Mouse (Mus musculus) kidney, adult 2 months (tissue): Measurements from ENCODE around the gene Dusp14. TPM values are rescaled to one million over a fixed set of nuclear protein-coding genes. Genes with fewer than 3 reads are reported as not detected.

Experiments
- DNase-seq: peaks from one replicate; pipeline ENCODE4 v3.0.0; 2021
- H3K27ac ChIP-seq: fragments of 200-500 bp; 2 replicates; pipeline ENCODE4 v1.5.1; 2012; ENCODE audit warnings: low read depth, low read length, control low read depth, inconsistent platforms; ENCODE audit not compliant: insufficient read depth
- H3K27me3 ChIP-seq: fragments of 200-500 bp; replicated peaks from 2 replicates; pipeline ENCODE4 v1.6.1; 2012; ENCODE audit warnings: mild to moderate bottlenecking, moderate library complexity, low read length, inconsistent platforms; ENCODE audit not compliant: control insufficient read depth, insufficient read depth
- H3K36me3 ChIP-seq: fragments of 200-500 bp; 2 replicates; pipeline ENCODE4 v1.6.1; 2012; ENCODE audit warnings: mild to moderate bottlenecking, moderate library complexity, low read length, inconsistent platforms; ENCODE audit not compliant: control insufficient read depth, insufficient read depth
- H3K4me1 ChIP-seq: fragments of 200-500 bp; 2 replicates; pipeline ENCODE4 v1.6.1; 2011; ENCODE audit warnings: low read length; ENCODE audit not compliant: control insufficient read depth, insufficient read depth
- H3K4me3 ChIP-seq: fragments of 200-500 bp; 2 replicates; pipeline ENCODE4 v1.5.1; 2011; ENCODE audit warnings: mild to moderate bottlenecking, low read depth, low read length, control low read depth; ENCODE audit not compliant: insufficient read depth
- CTCF ChIP-seq: fragments of 200-500 bp; conservative IDR thresholded peaks from 2 replicates; pipeline ENCODE4 v1.5.1; 2011; ENCODE audit warnings: low read depth, mild to moderate bottlenecking, control low read depth, low read length, moderate library complexity, mixed read lengths; ENCODE audit not compliant: insufficient read depth, insufficient read length
- POLR2A ChIP-seq: fragments of 200-500 bp; IDR thresholded peaks from one replicate; pipeline ENCODE4 v1.6.1; 2011; ENCODE audit warnings: low read depth, low read length, control low read depth
- WGBS: fragments of 180-500 bp; shearing (Covaris S2); methylation state at CpG from one replicate; pipeline ENCODE4 v1.1.7; 2018; 5-methylcytosine and 5-hydroxymethylcytosine counted together
- polyA plus RNA-seq: library from polyadenylated mRNA; depleted of rRNA; stranded (reverse); fragments of >200 nt; gene quantifications from 2 replicates; pipeline ENCODE4 v1.2.3, GENCODE M21; 2012

Dusp14 gene
- polyA plus RNA-seq, 1 experiment = 60.3 TPM

DNA sequence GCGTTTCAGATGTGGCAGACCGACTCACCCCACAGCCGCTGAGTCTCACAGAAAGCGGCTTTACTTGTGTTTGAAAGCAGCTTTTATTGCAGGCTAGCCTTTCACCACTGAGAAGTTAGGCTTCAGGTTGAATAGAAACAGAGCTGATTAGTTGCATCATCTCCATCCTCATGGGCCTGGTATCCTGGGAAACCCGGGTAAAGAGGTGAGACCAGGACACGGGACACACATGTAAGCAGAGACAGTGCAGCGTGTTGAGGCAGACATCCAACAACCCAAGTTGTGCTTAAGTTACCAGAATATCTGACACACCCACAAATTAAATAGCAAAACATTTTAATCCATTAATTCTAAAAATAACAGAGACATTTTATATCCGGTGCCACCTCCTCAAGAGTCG is 9.5 kb upstream of the Dusp14 start:
- no peak for DNase-seq
- Histone ChIP-seq H3K27ac (no peak overlapping the region), H3K4me1 (peaks cover 20% of the 10 kb centered on the region), H3K4me3 (no peak overlapping the region), H3K36me3 (no peaks in the 10 kb centered on the region; the same call in 1 of the 2 replicates), H3K27me3 (no peaks in the 10 kb centered on the region)
- 76% methylated on average over 9 of the region's 9 CpGs for WGBS
- TF ChIP-seq POLR2A (no peak), CTCF (no peak)

DNA sequence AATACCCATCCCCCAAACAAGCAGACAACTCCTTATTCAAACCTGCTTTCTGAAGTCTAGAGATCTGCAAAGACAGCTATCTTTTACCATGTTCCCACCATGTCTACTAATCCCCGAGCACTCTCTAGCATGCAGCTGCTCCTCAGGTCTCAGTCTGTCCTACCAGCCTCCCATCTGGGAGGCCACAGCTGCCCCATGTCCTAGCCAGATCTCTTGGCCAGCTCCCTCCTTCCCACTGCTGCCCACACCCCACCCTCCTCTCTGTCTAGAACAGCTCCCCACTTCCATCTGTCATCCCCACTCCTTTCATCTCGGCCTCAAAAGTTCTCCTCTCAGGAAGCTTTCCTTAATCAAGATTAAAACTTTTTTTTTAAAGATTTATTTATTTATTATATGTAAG is 7.9 kb upstream of the Dusp14 start:
- Histone ChIP-seq H3K4me3 (no peak overlapping the region), H3K27me3 (no peaks in the 10 kb centered on the region), H3K36me3 (no peaks in the 10 kb centered on the region), H3K27ac (no peak overlapping the region), H3K4me1 (peaks cover 28% of the 10 kb centered on the region)
- WGBS = 89% methylated on average over 2 of the region's 2 CpGs
- DNase-seq = no peak
- TF ChIP-seq CTCF (no peak), POLR2A (no peak)

GRCm38 (mm10) chr11:84073816-84074764 is 5.0 kb upstream of the Dusp14 start:
- H3K36me3 ChIP-seq = no peaks in the 10 kb centered on the region
- peak; percentile 84 for DNase-seq

GRCm38 (mm10) chr11:84072904-84073651 is 4.0 kb upstream of the Dusp14 start:
- Histone ChIP-seq H3K4me1 (peaks cover 26% of the 10 kb centered on the region), H3K27ac (peak overlapping the region; percentile 84), H3K36me3 (no peaks in the 10 kb centered on the region), H3K4me3 (no peak overlapping the region), H3K27me3 (no peaks in the 10 kb centered on the region)
- TF ChIP-seq POLR2A = no peak
- no peak for TF ChIP-seq CTCF
- 32% methylated on average over 9 of the region's 9 CpGs for WGBS
- DNase-seq = peak; percentile 33

More at GRCm38 (mm10) chr11:84073816-84074764, 5.0 kb upstream of the Dusp14 start:
- no peaks in the 10 kb centered on the region for H3K27me3 ChIP-seq
- WGBS = 30% methylated on average over 7 of the region's 7 CpGs
- H3K4me1 ChIP-seq = peaks cover 22% of the 10 kb centered on the region
- TF ChIP-seq POLR2A (no peak), CTCF (no peak)
- H3K4me3 ChIP-seq = no peak overlapping the region
- H3K27ac ChIP-seq = peak overlapping the region; percentile 93

GRCm38 (mm10) chr11:84068191-84069033 is 649 bp downstream of the Dusp14 start:
- DNase-seq = peak; percentile 70
- WGBS = under 1% methylated on average over 61 of the region's 63 CpGs
- peaks cover 20% of the 10 kb centered on the region for H3K4me1 ChIP-seq
- peak overlapping the region; percentile 62 for H3K27ac ChIP-seq
- no peak for TF ChIP-seq CTCF
- no peak for TF ChIP-seq POLR2A
- no peaks in the 10 kb centered on the region for H3K27me3 ChIP-seq
- H3K4me3 ChIP-seq = peak overlapping the region; percentile 73
- no peaks in the 10 kb centered on the region for H3K36me3 ChIP-seq

- TF ChIP-seq POLR2A (no peak), CTCF (no peak)
- H3K36me3 ChIP-seq = no peaks in the 10 kb centered on the region
- H3K4me1 ChIP-seq = peaks cover 15% of the 10 kb centered on the region
- peak overlapping the region; percentile 73 for H3K4me3 ChIP-seq
- no peak overlapping the region for H3K27ac ChIP-seq
- DNase-seq = peak; percentile 36
- no peaks in the 10 kb centered on the region for H3K27me3 ChIP-seq
- WGBS = 3% methylated on average over 21 of the region's 21 CpGs
Measured at GRCm38 (mm10) chr11:84067720-84068190, 1.3 kb downstream of the Dusp14 start.
